Mouse (Mus musculus) midbrain, postnatal 0 days (tissue): ENCODE measurements around the gene Hoxa6. TPM values are rescaled to one million over a fixed set of nuclear protein-coding genes. Genes with fewer than 3 reads are reported as not detected.

ENCODE experiments used
- ATAC-seq: fragments of 200-750 bp; cut with Nextera tagmentation; 2 replicates; pipeline ENCODE4 v1.8.0; 2017; ENCODE audit warnings: moderate number of reproducible peaks, mild to moderate bottlenecking, moderate TSS enrichment, moderate library complexity; ENCODE audit not compliant: low FRiP score
- DNase-seq: peaks from one replicate; pipeline ENCODE4 v3.0.0-alpha.2; 2015; ENCODE audit warnings: low spot score
- H3K27ac ChIP-seq: fragments of 300-500 bp; sonication (generic); 2 replicates; pipeline ENCODE4 v1.5.1; 2014; ENCODE audit warnings: low read depth, mild to moderate bottlenecking, low read length, mixed read lengths
- H3K27me3 ChIP-seq: fragments of 300-500 bp; sonication (generic); 2 replicates; pipeline ENCODE4 v1.6.1; 2014; ENCODE audit warnings: low read length, control low read depth, mixed read lengths; ENCODE audit not compliant: insufficient read depth
- H3K36me3 ChIP-seq: fragments of 300-500 bp; sonication (generic); 2 replicates; pipeline ENCODE4 v1.6.1; 2014; ENCODE audit warnings: low read length, control low read depth, mixed read lengths; ENCODE audit not compliant: insufficient read depth
- H3K4me1 ChIP-seq: fragments of 300-500 bp; sonication (generic); 2 replicates; pipeline ENCODE4 v1.6.1; 2014; ENCODE audit warnings: mild to moderate bottlenecking, control low read depth, antibody characterized with exemption, low read length, mixed read lengths; ENCODE audit not compliant: insufficient read depth
- H3K4me2 ChIP-seq: fragments of 300-500 bp; sonication (generic); 2 replicates; pipeline ENCODE4 v1.6.1; 2014; ENCODE audit warnings: low read depth, mild to moderate bottlenecking, low read length, mixed read lengths; ENCODE audit not compliant: poor library complexity, severe bottlenecking
- H3K4me3 ChIP-seq: fragments of 300-500 bp; sonication (generic); 2 replicates; pipeline ENCODE4 v1.5.1; 2014; ENCODE audit warnings: low read depth, mild to moderate bottlenecking, low read length, moderate library complexity
- H3K9ac ChIP-seq: fragments of 300-500 bp; sonication (generic); replicated peaks from 2 replicates; pipeline ENCODE4 v1.6.1; 2014; ENCODE audit warnings: mild to moderate bottlenecking, low read length, moderate library complexity, mixed read lengths; ENCODE audit not compliant: poor library complexity, severe bottlenecking
- H3K9me3 ChIP-seq: fragments of 300-500 bp; sonication (generic); 2 replicates; pipeline ENCODE4 v1.6.1; 2016; ENCODE audit warnings: low read length, control low read depth
- CTCF ChIP-seq: IDR thresholded peaks from 2 replicates; pipeline ENCODE4 v1.5.1; 2016; ENCODE audit warnings: antibody characterized with exemption, mild to moderate bottlenecking
- WGBS: fragments of 180-500 bp; shearing (Covaris S2); extraction: QIAGEN DNeasy Blood & Tissue Kit; methylation state at CpG from one replicate; pipeline ENCODE4 v1.1.7; 2014; 5-methylcytosine and 5-hydroxymethylcytosine counted together
- polyA plus RNA-seq: library from polyadenylated mRNA; unstranded; fragments of >200 nt; fragmentation: Nextera tagmentation; extraction: Ambion mirVana; gene quantifications from 2 replicates; pipeline ENCODE4 v1.2.1, GENCODE M21; 2015
- total RNA-seq: library from RNA; depleted of rRNA; stranded (reverse); fragments of >200 nt; gene quantifications from 2 replicates; pipeline ENCODE4 v1.2.3, GENCODE M21; 2014

Gene Hoxa6
- total and polyA plus RNA-seq, 2 experiments from 2014 or later: not detected

- no peak for TF ChIP-seq CTCF
- Histone ChIP-seq H3K4me3 (no peak overlapping the region), H3K36me3 (no peaks in the 10 kb centered on the region), H3K27ac (no peak overlapping the region), H3K9ac (no peak overlapping the region), H3K4me2 (no peak overlapping the region), H3K27me3 (peaks cover 94% of the 10 kb centered on the region), H3K9me3 (no peaks in the 10 kb centered on the region), H3K4me1 (no peaks in the 10 kb centered on the region)
- DNase-seq (no peak), ATAC-seq (0 out of 2 replicates have a peak, but pooled peaks have one; percentile 23)
- WGBS: 2% methylated on average over 64 of the region's 70 CpGs
Observed at GRCm38 (mm10) chr6:52233546-52234427, 25.3 kb upstream of the Hoxa6 start.

- Histone ChIP-seq H3K27me3 (peaks cover 93% of the 10 kb centered on the region), H3K4me2 (no peak overlapping the region), H3K27ac (no peak overlapping the region), H3K9me3 (no peaks in the 10 kb centered on the region), H3K4me3 (no peak overlapping the region), H3K9ac (no peak overlapping the region), H3K36me3 (no peaks in the 10 kb centered on the region), H3K4me1 (no peaks in the 10 kb centered on the region)
- DNase-seq: no peak
- no peak for ATAC-seq
- under 1% methylated on average over 23 of the region's 23 CpGs for WGBS
- no peak for TF ChIP-seq CTCF
Observed at GRCm38 (mm10) chr6:52232984-52233545, 24.5 kb upstream of the Hoxa6 start.

DNA sequence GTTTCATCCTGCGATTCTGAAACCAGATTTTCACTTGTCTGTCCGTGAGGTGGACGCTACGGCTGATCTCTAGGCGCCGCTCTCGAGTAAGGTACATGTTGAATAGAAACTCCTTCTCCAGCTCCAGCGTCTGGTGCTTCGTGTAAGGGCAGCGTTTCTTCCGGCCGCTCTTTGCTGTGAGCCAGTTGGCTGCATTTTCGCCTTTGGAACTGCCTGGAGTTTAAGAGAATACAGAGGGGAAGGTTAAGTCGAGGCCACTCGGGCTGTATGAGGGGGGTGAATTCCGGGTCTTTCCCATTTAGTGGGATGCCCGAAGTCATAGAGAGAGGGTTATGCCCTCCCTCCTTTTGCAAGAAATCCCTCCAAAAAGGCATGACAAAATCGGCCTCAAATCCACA is 24.0 kb upstream of the Hoxa6 start:
- WGBS: 2% methylated on average over 18 of the region's 18 CpGs
- no peak overlapping the region for H3K4me2 ChIP-seq
- no peaks in the 10 kb centered on the region for H3K4me1 ChIP-seq
- H3K9ac ChIP-seq: no peak overlapping the region
- H3K9me3 ChIP-seq: no peaks in the 10 kb centered on the region
- H3K4me3 ChIP-seq: no peak overlapping the region
- H3K36me3 ChIP-seq: no peaks in the 10 kb centered on the region
- TF ChIP-seq CTCF: no peak
- no peak for DNase-seq
- no peak overlapping the region for H3K27ac ChIP-seq
- peaks cover 93% of the 10 kb centered on the region for H3K27me3 ChIP-seq
- ATAC-seq: no peak

GRCm38 (mm10) chr6:52231885-52232567 is 23.5 kb upstream of the Hoxa6 start:
- no peaks in the 10 kb centered on the region for H3K4me1 ChIP-seq
- no peaks in the 10 kb centered on the region for H3K36me3 ChIP-seq
- DNase-seq (no peak), ATAC-seq (no peak)
- H3K4me2 ChIP-seq: no peak overlapping the region
- no peak overlapping the region for H3K9ac ChIP-seq
- no peak overlapping the region for H3K27ac ChIP-seq
- WGBS: 2% methylated on average over 18 of the region's 18 CpGs
- H3K9me3 ChIP-seq: no peaks in the 10 kb centered on the region
- no peak overlapping the region for H3K4me3 ChIP-seq
- peaks cover 93% of the 10 kb centered on the region for H3K27me3 ChIP-seq
- no peak for TF ChIP-seq CTCF

- no peak within 1 kb of the TSS for H3K4me3 ChIP-seq
- under 1% methylated on average over 24 of the region's 36 CpGs for WGBS
- H3K9ac ChIP-seq: no peak within 1 kb of the TSS
- H3K4me2 ChIP-seq: no peak within 1 kb of the TSS
- H3K27me3 ChIP-seq: peaks cover 90% of the 10 kb centered on the region
- no peaks in the 10 kb centered on the region for H3K36me3 ChIP-seq
- no peak for TF ChIP-seq CTCF
- H3K9me3 ChIP-seq: no peaks in the 10 kb centered on the region
- H3K27ac ChIP-seq: no peak within 1 kb of the TSS
- ATAC-seq (no peak), DNase-seq (no peak)
- H3K4me1 ChIP-seq: no peaks in the 10 kb centered on the region
Observed at GRCm38 (mm10) chr6:52230516-52231165, 22.1 kb upstream of the Hoxa6 start, which contains the start of gene Hoxa9. Gene Hoxa9 (minus strand): TSS chr6:52231089.
